Mouse (Mus musculus) retina, postnatal 7 days (tissue): ENCODE measurements around the gene Bhlhb9.
"Not testable (repeated sequence)": the region's sequence is repeated elsewhere in the genome, so short reads cannot be mapped to it uniquely, and the experiment has no call there.

Source experiments
- DNase-seq: peaks from one replicate; pipeline ENCODE4 v3.0.0-alpha.2; 2012; ENCODE audit warnings: low read depth, low spot score

The Bhlhb9 gene

DNA sequence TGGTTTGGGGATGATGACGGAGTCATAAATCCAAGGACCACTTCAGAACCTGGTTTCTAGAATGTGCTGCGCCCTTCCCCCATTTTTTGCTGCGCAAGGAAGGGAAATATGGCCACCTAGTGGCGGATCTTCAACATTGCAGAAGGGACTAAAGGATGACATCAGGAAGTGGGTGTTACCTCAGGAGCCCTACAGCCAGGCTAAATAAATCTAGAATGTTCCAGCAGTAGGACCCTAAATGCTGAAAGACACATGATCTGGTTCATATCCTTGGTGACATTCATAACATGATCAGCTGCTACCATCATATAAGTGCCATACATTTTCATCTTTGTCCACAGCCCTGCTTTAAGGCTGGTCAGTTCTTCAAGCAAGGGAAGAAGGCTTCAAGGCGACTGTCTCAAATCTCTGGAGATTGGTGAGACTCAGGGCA is at the start of gene Bhlhb9:
Gene Bhlhb9, plus strand, starts transcription at position 383 of the 433 bp plus-strand sequence.
- peak; percentile 25 for DNase-seq

DNA sequence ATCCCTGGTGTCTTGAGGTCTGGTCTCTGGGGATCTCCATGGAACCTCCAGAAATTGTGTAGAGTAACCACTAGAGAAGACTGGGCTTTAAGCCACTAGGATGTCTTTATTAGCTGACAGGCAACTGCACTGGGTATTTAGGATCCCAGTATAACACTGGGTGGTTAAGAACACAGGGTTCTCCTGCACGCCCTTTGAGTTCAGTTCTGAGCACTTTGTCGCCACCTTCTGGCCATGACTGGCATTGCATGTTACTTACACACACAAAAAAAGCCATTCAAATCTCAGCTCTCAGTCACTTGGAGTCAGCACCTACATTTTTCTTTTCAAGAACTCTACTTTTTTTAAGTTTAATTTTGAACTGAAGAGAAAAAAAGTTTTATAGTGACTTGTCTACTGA is 44.6 kb upstream of the Bhlhb9 start:
- peak; percentile 51 for DNase-seq

DNA sequence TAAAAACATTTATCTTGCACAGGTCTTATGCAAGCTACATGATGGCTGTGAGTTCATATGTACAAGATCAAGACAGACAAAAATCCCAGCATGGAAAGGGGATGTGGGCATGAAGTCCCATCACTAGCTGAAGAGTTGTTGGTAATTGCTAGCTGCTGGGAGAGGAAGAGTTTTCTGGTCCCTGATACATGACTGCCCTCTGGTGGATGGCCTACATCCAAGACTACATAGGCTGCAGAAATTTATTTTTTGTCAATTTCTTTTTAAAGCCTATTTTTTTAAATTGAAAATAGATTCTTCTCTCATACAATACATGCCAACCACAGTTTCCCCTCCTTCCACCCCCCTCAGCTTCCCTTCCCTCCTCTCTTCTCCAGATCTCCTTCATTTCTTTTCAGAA is 35.7 kb upstream of the Bhlhb9 start:
- no peak for DNase-seq

DNA sequence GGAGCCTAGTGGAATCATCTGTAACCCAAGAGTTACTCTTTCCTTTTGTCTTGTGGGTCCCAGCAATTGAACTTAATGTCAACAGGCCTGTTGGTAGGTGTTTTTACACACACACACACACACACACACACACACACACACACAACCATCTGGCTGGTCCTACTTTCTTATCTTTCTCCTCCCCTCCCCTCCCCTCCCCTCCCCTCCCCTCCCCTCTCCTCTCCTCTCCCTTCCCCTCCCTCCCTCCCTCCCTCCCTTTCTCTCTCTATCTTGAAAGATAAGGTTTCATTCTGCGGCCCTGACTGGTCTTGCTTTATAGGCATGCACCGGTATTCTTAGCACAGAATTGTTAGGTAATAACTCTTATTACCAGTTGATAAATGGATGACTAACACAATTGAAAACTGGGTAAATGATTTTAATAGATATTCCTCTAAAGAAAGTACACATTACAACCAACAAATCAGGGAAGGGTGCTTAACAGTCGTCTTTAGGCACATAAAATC is 29.3 kb upstream of the Bhlhb9 start:
- no peak for DNase-seq

DNA sequence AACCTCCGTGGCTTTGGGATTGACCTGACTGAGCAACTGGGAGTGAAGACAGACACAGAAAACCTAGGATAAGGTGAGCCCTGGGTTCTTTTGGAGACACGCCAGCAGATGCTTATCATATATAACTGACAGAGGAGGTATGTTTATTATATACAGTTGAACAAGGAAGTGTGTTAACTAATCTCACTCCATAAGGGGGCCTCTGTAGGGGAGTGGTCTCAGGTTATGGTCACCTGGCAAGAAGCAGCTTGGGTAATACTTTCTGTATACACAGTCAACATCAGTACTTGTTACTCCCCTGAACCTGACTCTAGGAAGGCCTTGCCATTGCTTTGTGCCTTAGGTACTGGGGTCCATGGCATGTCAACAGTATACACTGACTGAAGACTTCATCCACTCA is 28.8 kb upstream of the Bhlhb9 start:
- DNase-seq: no peak

DNA sequence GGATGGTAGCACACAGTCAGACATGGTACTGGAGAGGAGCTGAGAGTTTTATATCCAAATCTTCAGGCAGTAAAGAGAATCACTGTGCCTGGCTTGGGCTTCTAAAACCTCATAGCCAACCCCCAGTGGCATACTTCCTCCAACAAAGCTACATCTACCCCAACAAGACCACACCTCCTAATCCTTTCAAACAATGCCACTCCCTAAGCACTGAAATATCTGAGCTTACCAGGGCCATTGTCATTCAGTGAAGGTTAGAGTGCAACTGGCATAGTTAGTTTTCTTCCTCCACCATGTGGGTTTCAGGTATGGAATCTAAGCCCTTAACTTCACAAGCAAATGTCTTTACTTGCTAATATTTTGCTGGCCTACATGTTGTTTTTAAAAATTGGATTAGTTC is 5.9 kb upstream of the Bhlhb9 start:
- no peak for DNase-seq

DNA sequence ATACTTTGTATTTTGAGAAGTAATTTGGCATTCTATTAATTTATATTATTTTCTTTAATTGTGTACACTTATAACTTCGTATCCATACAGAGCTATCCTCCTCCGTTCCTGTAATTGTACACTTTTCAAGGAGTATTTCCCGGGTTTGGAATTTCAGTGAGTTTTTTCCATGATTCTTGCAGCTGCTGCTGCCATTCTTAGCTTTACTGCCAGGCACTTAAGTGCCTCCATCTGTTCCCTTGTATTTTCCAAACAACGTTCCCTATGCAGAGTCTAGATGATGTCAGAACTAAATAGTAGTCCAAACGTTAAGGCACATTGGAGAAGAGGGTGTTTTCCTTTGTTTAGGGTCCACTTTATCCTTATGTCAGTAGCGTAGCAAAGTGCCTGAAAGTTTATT is 5.1 kb upstream of the Bhlhb9 start:
- DNase-seq: no peak

DNA sequence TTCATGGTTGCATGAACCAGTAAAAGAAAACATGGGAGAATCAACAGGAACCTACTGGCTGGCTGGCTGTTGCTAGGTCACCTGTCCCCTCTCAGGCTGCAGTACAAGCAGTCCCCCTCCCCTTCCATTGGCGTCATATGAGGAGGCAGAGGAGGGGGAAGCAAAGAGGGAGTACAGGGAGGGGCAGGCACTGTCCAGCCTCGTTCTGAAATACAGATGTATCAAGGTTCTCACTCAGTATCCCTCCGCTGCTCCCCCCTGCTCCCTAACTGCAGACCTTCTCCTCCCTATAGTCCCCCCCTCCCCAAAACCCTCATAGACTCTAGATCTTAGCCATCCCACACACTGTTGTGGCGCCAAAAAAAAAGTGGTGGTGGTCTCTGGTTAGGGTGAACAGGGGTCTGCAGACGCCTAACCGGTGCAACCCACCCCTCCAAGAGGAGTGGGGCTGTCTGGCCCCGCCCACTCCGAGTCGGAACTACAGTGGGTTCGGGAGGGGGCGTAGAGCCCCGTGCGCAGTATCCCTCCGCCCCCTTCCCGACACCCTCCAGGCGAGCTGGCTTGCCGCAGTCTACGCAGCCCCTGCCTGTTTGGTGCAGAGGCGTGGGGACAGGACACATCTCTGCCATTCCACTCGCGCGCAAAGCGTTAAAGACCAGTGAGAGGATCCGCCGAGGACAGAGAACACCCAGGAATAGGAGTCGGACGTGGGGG is 1.6 kb upstream of the Bhlhb9 start:
- peak; percentile 31 for DNase-seq

DNA sequence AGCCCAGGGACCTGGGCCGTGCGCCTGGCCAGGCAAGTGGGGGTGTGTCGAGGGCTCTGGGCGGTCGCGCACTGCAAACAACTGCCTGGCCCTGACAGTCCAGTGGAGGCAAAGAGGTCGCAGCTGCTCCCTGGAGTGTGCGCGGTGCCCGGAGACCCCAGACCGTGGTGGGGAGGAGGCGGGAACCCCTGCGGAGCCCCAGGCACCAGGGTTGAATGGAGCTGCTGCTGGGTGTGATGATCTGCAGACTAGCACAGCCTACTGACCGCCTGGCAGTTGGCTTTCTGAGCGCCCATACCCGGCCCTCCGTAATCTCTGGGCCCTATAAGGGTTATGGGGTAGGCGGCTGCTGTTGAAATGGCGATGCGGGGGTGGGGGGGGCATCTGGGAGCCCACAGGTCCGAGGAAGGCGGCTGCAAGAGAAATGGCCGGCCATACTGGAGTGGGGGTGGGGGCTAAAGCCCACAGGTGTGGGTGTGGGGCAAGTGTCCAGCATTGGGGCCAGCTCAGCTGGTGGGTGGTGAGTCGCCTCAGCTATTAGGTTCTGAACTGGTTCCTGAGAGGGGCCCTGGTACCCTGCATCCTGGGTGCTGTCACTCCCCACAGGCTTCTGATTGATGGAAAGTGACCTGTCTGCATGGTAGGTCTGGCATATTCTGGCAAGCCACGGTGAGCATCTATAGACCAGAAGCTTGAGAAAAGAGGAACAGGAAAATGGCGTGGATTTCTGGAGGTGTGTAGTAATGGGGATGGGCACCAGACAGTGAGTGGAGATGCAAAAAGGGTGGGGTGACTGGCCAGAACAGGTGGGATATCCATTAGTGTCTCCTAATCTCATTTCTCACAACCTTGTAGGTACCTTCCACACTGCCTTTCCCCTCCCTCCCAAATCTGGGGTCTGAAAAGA is 836 bp upstream of the Bhlhb9 start:
- DNase-seq: not testable (repeated sequence)

DNA sequence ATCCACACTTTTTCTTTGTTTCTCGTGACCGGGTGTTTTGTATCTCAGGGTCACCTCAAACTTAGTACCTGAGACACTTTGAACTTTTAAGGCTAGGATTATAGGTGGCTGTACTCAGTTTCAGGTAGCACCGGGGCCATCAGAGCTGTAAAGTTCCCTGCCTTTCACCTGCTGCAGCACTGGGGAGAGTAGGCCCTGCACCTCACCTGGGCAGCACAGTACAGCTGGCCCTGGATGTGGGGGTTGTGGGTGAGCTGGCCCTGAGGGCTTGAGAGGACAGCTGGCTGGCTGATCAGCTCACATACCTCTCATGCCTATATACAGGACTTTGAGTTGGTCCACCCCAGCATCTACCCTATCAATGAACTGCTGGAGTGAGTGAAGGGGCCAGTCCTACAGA is 6.8 kb downstream of the Bhlhb9 start:
- no peak for DNase-seq

DNA sequence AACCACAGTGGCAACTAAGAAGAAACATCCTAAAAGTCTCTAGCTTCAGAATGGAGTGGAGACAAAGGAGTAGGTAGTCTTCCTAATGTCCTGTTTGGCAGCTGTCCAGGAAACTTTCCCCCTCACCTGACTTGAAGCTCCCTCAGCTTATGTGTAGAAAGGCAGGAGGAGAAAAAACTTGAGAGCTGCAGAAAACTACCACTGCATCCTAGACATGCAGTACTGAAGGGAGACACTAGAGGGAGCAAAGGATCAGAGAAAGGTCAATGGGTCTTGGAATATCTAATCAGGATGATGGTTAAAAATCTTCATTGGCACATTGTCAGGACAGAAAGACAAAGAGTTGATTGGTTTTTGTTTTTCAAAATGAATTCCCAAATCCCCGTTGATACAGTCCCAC is 8.4 kb downstream of the Bhlhb9 start:
- DNase-seq: peak; percentile 37

DNA sequence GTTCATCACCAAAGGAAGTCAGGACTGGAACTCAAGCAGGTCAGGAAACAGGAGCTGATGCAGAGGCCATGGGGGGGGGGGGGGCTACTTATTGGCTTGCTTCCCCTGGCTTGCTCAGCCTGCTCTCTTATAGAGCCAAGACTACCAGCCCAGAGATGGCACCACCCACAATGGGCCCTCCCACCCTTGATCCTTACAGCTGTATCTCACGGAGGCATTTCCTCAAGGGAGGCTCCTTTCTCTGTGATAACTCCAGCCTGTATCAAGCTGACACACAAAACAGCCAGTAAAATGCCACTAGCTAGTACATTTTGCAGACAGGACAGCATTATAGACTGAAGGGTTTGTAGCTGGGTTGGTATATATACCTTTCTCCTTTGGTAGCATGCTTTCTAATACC is 38.5 kb downstream of the Bhlhb9 start:
- not testable (repeated sequence) for DNase-seq

DNA sequence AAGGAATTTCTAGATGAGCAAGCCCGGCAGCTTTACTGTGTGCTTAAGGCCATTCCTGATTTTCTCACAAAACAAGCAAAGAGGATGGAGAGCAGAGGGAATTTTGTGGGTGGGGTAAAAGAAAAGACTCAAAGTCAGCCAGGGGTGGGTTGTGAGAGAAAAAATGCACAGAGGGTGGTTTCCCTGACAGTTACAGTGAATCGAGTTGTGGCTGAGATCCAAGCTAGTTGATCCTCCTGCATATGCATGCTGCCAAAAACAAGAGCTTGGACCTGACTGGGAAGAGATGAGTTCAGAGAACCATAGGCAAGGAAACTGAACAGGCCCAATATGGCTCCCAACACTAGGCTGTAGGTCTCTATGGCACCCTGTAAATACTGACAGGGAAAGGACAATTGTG is 40.5 kb downstream of the Bhlhb9 start:
- no peak for DNase-seq

DNA sequence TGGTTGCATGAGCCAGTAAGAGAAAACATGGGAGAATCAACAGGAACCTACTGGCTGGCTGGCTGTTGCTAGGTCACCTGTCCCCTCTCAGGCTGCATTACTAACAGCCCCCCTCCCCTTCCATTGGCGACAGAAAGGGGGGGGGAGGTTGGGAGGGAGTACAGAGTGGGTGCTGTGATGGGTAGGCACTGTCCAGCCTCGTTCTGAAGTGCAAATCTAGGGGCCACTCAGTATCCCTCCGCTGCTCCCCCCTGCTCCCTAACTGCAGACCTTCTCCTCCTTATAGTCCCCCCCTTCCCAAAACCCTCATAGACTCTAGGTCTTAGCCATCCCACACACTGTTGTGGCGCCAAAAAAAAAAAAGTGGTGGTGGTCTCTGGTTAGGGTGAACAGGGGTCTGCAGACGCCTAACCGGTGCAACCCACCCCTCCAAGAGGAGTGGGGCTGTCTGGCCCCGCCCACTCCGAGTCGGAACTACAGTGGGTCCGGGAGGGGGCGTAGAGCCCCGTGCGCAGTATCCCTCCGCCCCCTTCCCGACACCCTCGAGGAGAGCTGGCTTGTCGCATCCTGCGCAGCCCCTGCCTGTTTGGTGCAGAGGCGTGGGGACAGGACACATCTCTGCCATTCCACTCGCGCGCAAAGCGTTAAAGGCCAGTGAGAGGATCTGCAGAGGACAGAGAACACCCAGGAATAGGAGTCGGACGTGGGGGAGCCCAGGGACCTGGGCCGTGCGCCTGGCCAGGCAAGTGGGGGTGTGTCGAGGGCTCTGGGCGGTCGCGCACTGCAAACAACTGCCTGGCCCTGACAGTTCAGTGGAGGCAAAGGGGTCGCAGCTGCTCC is 41.3 kb downstream of the Bhlhb9 start, which contains the start of gene Gprasp2:
Gene Gprasp2, plus strand, starts transcription at position 514 of the 840 bp plus-strand sequence.
- peak; percentile 29 for DNase-seq

DNA sequence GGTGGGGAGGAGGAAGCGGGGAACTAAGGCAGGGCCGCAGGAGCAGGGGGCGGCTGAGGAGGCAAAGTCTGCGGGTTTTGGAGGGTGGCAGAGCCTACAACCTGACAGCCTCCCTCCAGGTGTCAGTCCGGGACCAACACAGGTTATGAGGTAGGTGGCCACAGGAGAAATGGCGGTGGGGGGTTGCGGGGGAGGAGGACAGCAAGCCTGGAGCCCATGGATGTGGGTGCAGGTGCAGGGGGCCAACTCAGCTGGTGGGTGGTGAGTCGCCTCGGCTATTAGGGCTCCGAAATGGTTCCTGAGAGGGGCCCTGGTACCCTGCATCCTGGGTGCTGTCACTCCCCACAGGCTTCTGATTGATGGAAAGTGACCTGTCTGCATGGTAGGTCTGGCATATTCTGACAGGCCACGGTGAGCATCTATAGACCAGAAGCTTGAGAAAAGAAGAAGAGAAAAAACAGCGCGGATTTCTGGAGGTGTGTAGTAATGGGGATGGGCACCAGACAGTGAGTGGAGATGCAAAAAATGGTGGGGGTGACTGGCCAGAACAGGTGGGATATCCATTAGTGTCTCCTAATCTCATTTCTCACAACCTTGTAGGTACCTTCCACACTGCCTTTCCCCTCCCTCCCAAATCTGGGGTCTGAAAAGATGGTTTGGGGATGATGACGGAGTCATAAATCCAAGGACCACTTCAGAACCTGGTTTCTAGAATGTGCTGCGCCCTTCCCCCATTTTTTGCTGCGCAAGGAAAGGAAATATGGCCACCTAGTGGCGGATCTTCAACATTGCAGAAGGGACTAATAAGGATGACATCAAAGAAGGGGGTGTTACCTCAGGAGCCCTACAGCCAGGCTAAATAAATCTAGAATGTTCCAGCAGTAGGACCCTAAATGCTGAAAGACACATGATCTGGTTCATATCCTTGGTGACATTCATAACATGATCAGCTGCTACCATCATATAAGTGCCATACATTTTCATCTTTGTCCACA is 42.3 kb downstream of the Bhlhb9 start:
- DNase-seq: peak; percentile 32

DNA sequence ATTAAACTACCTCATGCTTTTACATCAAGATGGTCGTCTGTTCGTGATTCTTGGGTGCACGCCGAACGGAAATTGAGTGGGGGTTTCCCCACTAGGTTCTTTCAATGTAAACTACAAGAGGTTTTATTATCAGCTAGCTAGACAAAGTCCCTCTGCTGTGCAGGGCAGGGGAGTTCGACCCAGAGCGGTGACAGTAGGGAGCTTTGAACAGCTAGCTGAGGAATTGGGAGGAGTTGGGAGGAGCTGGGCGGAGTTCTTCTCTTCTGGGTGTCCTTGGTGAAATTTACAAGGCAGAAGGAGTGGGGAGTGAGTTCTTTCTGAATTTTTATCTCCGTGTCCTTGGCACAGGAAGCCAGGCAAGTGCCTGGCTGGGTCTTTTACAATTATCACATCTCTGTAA is 69.4 kb downstream of the Bhlhb9 start:
- DNase-seq: not testable (repeated sequence)

DNA sequence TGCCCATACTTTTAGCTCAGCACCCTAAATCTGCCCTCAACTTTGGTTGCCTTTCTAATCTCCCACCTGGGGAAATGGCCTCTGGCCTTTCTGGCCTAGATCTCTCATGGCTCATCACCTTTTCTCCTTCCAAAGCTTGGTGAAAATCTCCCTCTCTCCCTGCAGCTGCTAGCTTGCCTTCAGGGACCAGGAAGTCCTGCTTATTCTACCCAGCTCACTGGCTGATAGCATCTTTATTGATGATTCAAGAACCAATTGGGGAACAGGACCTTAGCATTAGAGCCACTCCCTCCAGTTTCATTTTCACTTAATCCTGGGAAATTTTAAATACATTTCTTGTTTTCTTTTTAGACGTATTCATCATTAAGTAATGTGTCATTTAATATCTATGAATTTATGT is 79.3 kb downstream of the Bhlhb9 start:
- DNase-seq: no peak

DNA sequence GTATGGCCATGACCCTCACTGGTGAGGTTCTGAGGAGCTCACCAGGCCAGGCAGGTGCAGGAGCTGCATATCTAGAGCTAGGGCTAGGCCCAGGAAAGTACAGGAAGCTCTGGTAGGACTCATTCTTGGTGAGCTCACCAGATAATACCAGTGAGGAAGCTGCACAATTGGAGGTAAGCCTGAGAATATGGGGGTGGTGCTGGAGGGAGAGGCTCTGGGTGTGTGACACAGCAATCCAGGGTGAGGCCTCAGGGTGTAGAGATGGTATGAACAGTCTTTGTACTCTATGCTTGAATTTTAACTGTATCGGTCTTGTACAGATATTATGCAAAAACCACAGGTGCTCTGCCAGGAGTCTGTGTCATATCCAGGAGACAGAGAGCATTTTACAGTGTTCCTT is 82.2 kb downstream of the Bhlhb9 start:
- no peak for DNase-seq

DNA sequence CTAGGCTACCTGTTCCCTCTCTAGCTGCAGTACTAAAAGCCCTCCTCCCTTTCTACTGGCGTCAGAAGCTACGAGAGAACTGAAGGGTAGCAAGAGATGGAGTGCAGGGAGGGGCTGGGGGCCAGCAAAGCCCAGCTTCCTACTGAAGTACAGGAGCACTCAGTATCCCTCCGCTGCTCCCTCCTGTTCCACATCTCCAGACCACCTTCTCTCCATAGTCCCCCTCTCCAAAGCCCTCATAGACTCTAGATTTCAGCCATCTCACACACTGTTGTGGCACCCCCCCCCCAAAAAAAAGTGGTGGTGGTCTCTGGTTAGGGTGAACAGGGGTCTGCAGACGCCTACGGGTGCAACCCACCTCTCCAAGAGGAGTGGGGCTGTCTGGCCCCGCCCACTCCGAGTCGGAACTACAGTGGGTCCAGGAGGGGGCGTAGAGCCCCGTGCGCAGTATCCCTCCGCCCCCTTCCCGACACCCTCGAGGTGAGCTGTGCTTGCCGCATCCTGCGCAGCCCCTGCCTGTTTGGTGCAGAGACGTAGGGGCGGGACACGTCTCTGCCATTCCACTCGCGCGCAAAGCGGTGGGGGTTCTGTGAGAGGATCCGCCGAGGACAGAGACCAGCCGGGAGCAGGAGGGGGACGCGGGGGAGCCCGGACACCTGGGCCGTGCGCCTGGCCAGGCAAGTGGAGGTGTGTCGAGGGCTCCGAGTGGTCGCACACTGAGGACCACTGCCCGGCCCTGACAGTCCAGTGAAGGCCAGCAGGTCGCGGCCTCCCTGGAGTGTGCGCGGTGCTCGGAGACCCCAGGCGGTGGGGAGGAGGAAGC is 88.2 kb downstream of the Bhlhb9 start:
- peak; percentile 61 for DNase-seq

DNA sequence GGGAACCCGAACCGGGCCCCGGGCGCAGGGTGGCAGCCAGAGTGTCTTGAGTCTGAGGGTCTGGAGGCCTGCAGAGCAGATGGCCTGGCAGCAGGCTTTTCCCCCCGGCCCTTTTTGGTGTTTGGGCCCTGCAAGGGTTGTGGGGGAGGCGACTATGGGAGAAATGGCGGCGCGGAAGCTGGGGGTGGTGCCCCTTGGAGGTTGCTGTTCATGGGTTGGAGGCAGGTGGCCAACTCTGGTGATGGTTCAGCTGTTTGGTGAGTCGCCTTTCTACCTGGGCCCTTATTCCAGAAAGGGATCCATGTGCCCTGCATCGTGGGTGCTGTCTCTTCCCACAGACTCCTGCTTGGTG is 88.8 kb downstream of the Bhlhb9 start:
- DNase-seq: no peak
